Mouse (Mus musculus) thymus, postnatal 25 days (tissue): ENCODE data around the gene Wdr46.
"Not testable (repeated sequence)": the region's sequence is repeated elsewhere in the genome, so short reads cannot be mapped to it uniquely, and the experiment has no call there.

Experiments
- DNase-seq: peaks from one replicate; pipeline ENCODE4 v3.0.0; 2022

Wdr46 gene

GRCm38 (mm10) chr17:33940206-33940805 lies at the start of gene Wdr46, which contains the start of gene Pfdn6:
TSS of gene Wdr46 (plus strand) at chr17:33940660.
TSS of gene Pfdn6 (minus strand) at chr17:33940343.
- DNase-seq: peak; percentile 88

GRCm38 (mm10) chr17:33891357-33891756 lies 49.1 kb upstream of the Wdr46 start:
- DNase-seq: no peak

- DNase-seq: not testable (repeated sequence)
Observed at GRCm38 (mm10) chr17:33891892-33892291, 48.6 kb upstream of the Wdr46 start.

- DNase-seq: no peak
Observed at GRCm38 (mm10) chr17:33892429-33892828, 48.0 kb upstream of the Wdr46 start.

- DNase-seq: not testable (repeated sequence)
Observed at GRCm38 (mm10) chr17:33893011-33893410, 47.4 kb upstream of the Wdr46 start.

GRCm38 (mm10) chr17:33897114-33897794 lies 43.2 kb upstream of the Wdr46 start:
- DNase-seq: no peak

- DNase-seq: not testable (repeated sequence)
Observed at GRCm38 (mm10) chr17:33898193-33898592, 42.3 kb upstream of the Wdr46 start.

- DNase-seq: no peak
Observed at GRCm38 (mm10) chr17:33899642-33900041, 40.8 kb upstream of the Wdr46 start.

GRCm38 (mm10) chr17:33900281-33900988 lies 40.0 kb upstream of the Wdr46 start:
- DNase-seq: no peak

- no peak for DNase-seq
Observed at GRCm38 (mm10) chr17:33900989-33901314, 39.5 kb upstream of the Wdr46 start.

GRCm38 (mm10) chr17:33901653-33902052 lies 38.8 kb upstream of the Wdr46 start:
- DNase-seq: no peak

- DNase-seq: no peak
Observed at GRCm38 (mm10) chr17:33902079-33902478, 38.4 kb upstream of the Wdr46 start.

- DNase-seq: no peak
Observed at GRCm38 (mm10) chr17:33902491-33902890, 38.0 kb upstream of the Wdr46 start.

GRCm38 (mm10) chr17:33903911-33904651 lies 36.4 kb upstream of the Wdr46 start:
- DNase-seq: not testable (repeated sequence)

- DNase-seq: not testable (repeated sequence)
Observed at GRCm38 (mm10) chr17:33904835-33905234, 35.6 kb upstream of the Wdr46 start, which contains the start of gene Platr17. TSS of gene Platr17 (plus strand) at chr17:33905135.

GRCm38 (mm10) chr17:33908331-33909076 lies 32.0 kb upstream of the Wdr46 start:
- DNase-seq: peak; percentile 54

- DNase-seq: peak; percentile 99
Observed at GRCm38 (mm10) chr17:33909077-33909868, 31.2 kb upstream of the Wdr46 start, which contains the start of gene Daxx. TSS of gene Daxx (plus strand) at chr17:33909414.

- DNase-seq: peak; percentile 60
Observed at GRCm38 (mm10) chr17:33909869-33910250, 30.6 kb upstream of the Wdr46 start.

- no peak for DNase-seq
Observed at GRCm38 (mm10) chr17:33910346-33911051, 30.0 kb upstream of the Wdr46 start.

- no peak for DNase-seq
Observed at GRCm38 (mm10) chr17:33911052-33911812, 29.2 kb upstream of the Wdr46 start.
